Mouse (Mus musculus): ENCODE measurements around the gene Ogt. TPM values are rescaled to one million over a fixed set of nuclear protein-coding genes. Genes with fewer than 3 reads are reported as not detected.

Gene Ogt
- polyA plus RNA-seq, 1 experiment from 2014 or later, result 183 TPM

DNA sequence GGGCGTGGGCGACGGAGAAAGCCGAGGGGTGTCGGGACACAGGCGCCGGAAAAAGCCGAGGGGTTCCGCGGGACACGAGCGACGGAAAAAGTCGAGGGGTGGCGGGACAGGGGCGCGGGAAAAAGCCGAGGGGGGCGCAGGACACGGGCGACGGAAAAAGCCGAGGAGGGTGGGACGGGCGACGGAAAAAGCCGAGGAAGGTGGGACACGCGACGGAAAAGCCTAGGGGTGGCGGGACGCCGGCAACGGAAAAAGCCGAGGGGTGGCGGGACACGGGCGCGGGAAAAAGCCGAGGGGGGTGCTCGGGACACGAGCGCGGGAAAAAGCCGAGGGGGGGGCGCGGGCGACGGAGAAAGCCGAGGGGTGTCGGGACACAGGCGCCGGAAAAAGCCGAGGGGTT is 57.7 kb downstream of the Ogt start:
- 64% methylated on average over 45 of the region's 54 CpGs for WGBS
- H3K27me3 ChIP-seq (ENCODE audit: insufficient read depth, low read length), result no peaks in the 10 kb centered on the region

DNA sequence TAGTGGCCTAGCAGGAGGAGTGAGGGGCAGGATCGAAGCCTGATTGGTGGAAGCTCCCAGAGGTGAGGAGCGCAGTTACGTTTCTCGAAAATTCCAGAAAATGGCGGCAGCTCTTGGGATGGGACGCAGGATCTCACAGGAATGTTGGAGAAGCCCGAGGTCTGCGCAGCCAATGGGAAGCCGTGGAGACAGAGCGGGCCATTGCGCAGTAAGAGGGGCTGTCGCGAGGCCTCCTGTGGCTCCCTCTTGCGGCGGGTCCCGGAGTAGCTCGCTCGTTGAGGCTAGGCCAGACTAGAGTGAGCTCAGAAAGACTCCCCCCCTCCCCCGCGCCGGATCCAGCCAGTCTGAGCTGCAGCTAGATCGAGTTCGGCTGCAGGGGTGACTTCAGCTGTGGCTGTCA is 58.4 kb downstream of the Ogt start:
- ATAC-seq (ENCODE audit: insufficient read depth) (no peak), DNase-seq (no peak)
- Histone ChIP-seq H3K4me1 (ENCODE audit: insufficient read depth) (no peaks in the 10 kb centered on the region), H3K9ac (no peak overlapping the region), H3K27ac (ENCODE audit: low read depth) (no peak overlapping the region), H3K36me3 (ENCODE audit: insufficient read depth) (no peaks in the 10 kb centered on the region), H3K4me2 (no peak overlapping the region), H3K4me3 (ENCODE audit: low read depth, low read length) (no peak overlapping the region), H3K27me3 (ENCODE audit: insufficient read depth, low read length) (no peaks in the 10 kb centered on the region), H3K9me3 (ENCODE audit: low read depth, low read length) (peaks cover 18% of the 10 kb centered on the region; the same call in 1 of the 2 replicates)
- 52% methylated on average over 23 of the region's 23 CpGs for WGBS
- TF ChIP-seq CTCF (IDR thresholded peaks at IDR 0.05; ENCODE audit: low read depth), result no peak

More for the DNA sequence above, 57.7 kb downstream of the Ogt start:
- Histone ChIP-seq H3K9ac (no peak overlapping the region), H3K4me1 (ENCODE audit: insufficient read depth) (no peaks in the 10 kb centered on the region), H3K4me3 (ENCODE audit: low read depth, low read length) (no peak overlapping the region), H3K9me3 (ENCODE audit: low read depth, low read length) (peaks cover 18% of the 10 kb centered on the region; the same call in 1 of the 2 replicates), H3K36me3 (ENCODE audit: insufficient read depth) (no peaks in the 10 kb centered on the region), H3K4me2 (no peak overlapping the region), H3K27ac (ENCODE audit: low read depth) (no peak overlapping the region)
- DNase-seq (no peak), ATAC-seq (ENCODE audit: insufficient read depth) (no peak)
- no peak for TF ChIP-seq CTCF (IDR thresholded peaks at IDR 0.05; ENCODE audit: low read depth)

DNA sequence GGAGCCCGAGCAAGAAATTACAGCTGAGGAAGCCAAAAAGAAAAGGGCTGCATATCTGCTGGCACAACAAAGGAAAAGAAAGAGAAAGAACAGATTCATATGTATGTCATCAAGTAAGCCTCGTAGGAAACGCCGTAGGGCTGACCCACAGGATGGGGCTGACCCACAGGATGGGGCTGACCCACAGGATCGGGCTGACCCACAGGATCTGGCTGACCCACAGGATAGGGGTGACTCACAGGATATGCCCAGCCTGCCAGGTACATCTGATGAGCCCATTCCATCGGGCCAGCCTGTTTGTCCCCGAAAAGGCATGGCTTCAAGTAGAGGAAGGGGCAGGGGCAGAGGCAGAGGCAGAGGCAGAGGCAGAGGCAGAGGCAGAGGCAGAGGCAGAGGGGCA is 65.3 kb downstream of the Ogt start:
- Histone ChIP-seq H3K4me2 (no peak overlapping the region), H3K27me3 (ENCODE audit: insufficient read depth, low read length) (no peaks in the 10 kb centered on the region), H3K9ac (no peak overlapping the region), H3K4me1 (ENCODE audit: insufficient read depth) (no peaks in the 10 kb centered on the region), H3K4me3 (ENCODE audit: low read depth, low read length) (no peak overlapping the region), H3K9me3 (ENCODE audit: low read depth, low read length) (no peaks in the 10 kb centered on the region), H3K27ac (ENCODE audit: low read depth) (no peak overlapping the region), H3K36me3 (ENCODE audit: insufficient read depth) (no peaks in the 10 kb centered on the region)
- ATAC-seq (ENCODE audit: insufficient read depth) (no peak), DNase-seq (no peak)
- no peak for TF ChIP-seq CTCF (IDR thresholded peaks at IDR 0.05; ENCODE audit: low read depth)
- WGBS, result 68% methylated on average over 7 of the region's 7 CpGs

DNA sequence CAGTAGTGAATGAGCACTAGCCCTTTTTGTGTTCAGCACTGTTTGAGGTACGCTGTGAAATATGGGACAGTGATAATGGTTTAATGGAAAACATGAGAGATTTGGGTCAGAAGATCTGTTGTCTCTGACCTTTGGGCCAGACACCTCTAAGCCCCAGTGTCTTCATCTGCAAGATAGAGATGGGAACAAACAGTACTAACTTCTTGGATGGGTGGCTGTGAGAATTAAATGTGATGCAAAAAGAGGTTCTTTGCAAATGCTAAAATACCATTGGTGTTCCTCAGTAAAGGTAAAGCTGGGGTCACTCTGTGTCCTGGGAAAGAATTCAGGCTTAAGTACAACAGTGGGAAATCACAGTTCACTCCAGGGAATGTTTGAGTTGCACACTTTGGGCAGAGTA is 80.5 kb downstream of the Ogt start:
- TF ChIP-seq CTCF (IDR thresholded peaks at IDR 0.05; ENCODE audit: low read depth), result no peak
- Histone ChIP-seq H3K27ac (ENCODE audit: low read depth) (no peak overlapping the region), H3K4me3 (ENCODE audit: low read depth, low read length) (no peak overlapping the region), H3K4me2 (no peak overlapping the region), H3K36me3 (ENCODE audit: insufficient read depth) (no peaks in the 10 kb centered on the region), H3K4me1 (ENCODE audit: insufficient read depth) (no peaks in the 10 kb centered on the region), H3K9me3 (ENCODE audit: low read depth, low read length) (no peaks in the 10 kb centered on the region), H3K27me3 (ENCODE audit: insufficient read depth, low read length) (no peaks in the 10 kb centered on the region), H3K9ac (no peak overlapping the region)
- WGBS, result 60% methylated on average over 1 of the region's 1 CpGs
- DNase-seq (no peak), ATAC-seq (ENCODE audit: insufficient read depth) (no peak)

DNA sequence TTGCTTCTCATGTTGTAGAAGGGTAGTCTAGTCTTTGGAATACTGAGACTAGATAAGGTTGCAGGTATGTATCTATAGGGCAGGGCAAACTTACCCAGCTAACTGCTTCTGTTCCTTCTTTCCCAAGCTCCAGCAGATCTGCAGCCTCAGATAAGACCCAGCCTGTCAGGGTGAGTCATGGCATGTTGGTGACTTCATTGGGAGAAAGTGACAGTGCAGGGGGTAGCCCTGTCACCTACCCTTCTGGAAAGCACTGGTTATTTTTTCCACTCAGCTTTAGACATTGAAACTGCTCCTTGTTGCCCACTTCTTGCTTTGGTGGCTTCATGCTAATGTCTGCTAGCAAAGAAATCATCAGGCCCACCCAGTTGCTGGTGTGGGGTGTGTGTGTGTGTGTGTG is 90.2 kb downstream of the Ogt start:
- no peak for TF ChIP-seq CTCF (IDR thresholded peaks at IDR 0.05; ENCODE audit: low read depth)
- H3K4me2 ChIP-seq, result no peak overlapping the region
- no peaks in the 10 kb centered on the region for H3K36me3 ChIP-seq (ENCODE audit: insufficient read depth)
- no peak overlapping the region for H3K9ac ChIP-seq
- ATAC-seq (ENCODE audit: insufficient read depth) (no peak), DNase-seq (no peak)
- no peaks in the 10 kb centered on the region for H3K27me3 ChIP-seq (ENCODE audit: insufficient read depth, low read length)
- H3K9me3 ChIP-seq (ENCODE audit: low read depth, low read length), result no peaks in the 10 kb centered on the region
- no peak overlapping the region for H3K4me3 ChIP-seq (ENCODE audit: low read depth, low read length)
- no peaks in the 10 kb centered on the region for H3K4me1 ChIP-seq (ENCODE audit: insufficient read depth)
- no peak overlapping the region for H3K27ac ChIP-seq (ENCODE audit: low read depth)

GRCm38 (mm10) chrX:101732644-101733043 is 92.8 kb downstream of the Ogt start:
- Histone ChIP-seq H3K9me3 (ENCODE audit: low read depth, low read length) (no peaks in the 10 kb centered on the region), H3K4me2 (no peak overlapping the region), H3K4me1 (ENCODE audit: insufficient read depth) (no peaks in the 10 kb centered on the region), H3K27me3 (ENCODE audit: insufficient read depth, low read length) (no peaks in the 10 kb centered on the region), H3K36me3 (ENCODE audit: insufficient read depth) (no peaks in the 10 kb centered on the region), H3K27ac (ENCODE audit: low read depth) (no peak overlapping the region), H3K9ac (no peak overlapping the region), H3K4me3 (ENCODE audit: low read depth, low read length) (no peak overlapping the region)
- DNase-seq (no peak), ATAC-seq (ENCODE audit: insufficient read depth) (no peak)
- 53% methylated on average over 12 of the region's 12 CpGs for WGBS
- no peak for TF ChIP-seq CTCF (IDR thresholded peaks at IDR 0.05; ENCODE audit: low read depth)

DNA sequence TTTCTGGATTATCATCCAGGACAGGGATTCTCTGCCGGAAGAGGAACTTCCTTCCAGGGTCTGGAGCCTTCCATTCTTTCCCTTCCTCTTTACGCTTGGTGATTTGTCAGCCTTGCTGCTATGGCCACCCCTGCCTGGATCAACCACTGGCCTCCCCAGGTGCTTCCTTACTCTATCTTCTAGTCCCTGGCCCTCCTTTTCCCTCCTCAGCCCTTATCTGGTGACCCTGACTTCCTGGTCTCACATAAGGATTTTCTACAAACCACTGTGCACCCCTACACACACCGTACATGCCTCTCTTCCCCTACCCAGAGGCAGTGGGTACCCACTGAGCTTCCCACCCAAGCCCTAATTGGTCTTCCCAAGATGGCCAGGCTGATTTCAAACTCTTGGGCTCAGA is 93.4 kb downstream of the Ogt start:
- Histone ChIP-seq H3K36me3 (ENCODE audit: insufficient read depth) (no peaks in the 10 kb centered on the region), H3K4me3 (ENCODE audit: low read depth, low read length) (no peak overlapping the region), H3K4me2 (no peak overlapping the region), H3K9me3 (ENCODE audit: low read depth, low read length) (no peaks in the 10 kb centered on the region), H3K4me1 (ENCODE audit: insufficient read depth) (no peaks in the 10 kb centered on the region), H3K9ac (no peak overlapping the region), H3K27ac (ENCODE audit: low read depth) (no peak overlapping the region), H3K27me3 (ENCODE audit: insufficient read depth, low read length) (no peaks in the 10 kb centered on the region)
- 67% methylated on average over 3 of the region's 3 CpGs for WGBS
- no peak for TF ChIP-seq CTCF (IDR thresholded peaks at IDR 0.05; ENCODE audit: low read depth)
- DNase-seq (no peak), ATAC-seq (ENCODE audit: insufficient read depth) (no peak)

DNA sequence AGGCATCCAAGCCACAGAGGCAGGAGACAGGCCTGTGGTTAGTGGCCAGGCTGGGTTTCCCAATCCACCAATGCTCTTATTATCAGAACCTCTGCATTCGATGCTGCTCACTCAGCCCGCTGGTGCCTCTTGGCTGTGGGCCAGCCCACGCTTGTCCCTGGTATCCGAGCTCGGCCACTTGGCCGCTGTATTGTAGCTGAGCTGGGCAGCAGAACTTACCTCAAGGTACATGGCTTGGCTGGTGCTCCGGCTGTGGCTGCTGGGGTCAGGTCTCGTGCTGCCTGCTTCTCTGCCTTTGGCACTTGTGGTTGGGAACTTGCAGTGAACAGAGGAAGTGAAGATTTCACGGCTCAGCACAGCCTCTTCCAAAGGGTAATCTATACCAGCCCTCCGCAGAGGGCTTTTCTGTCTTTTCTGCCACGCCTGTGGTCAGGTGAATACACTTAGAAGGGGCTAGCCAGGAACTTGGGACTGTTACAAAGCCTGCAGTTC is 94.0 kb downstream of the Ogt start, which contains the start of gene Cxcr3:
Gene Cxcr3, minus strand, starts transcription at position 442 of the 492 bp plus-strand sequence.
- no peak for ATAC-seq (ENCODE audit: insufficient read depth)
- Histone ChIP-seq H3K27me3 (ENCODE audit: insufficient read depth, low read length) (no peaks in the 10 kb centered on the region), H3K4me1 (ENCODE audit: insufficient read depth) (no peaks in the 10 kb centered on the region), H3K27ac (ENCODE audit: low read depth) (no peak within 1 kb of the TSS), H3K9me3 (ENCODE audit: low read depth, low read length) (no peaks in the 10 kb centered on the region), H3K4me2 (no peak within 1 kb of the TSS), H3K9ac (no peak within 1 kb of the TSS), H3K36me3 (ENCODE audit: insufficient read depth) (no peaks in the 10 kb centered on the region), H3K4me3 (ENCODE audit: low read depth, low read length) (no peak within 1 kb of the TSS)
- peak; percentile 46 for DNase-seq
- no peak for TF ChIP-seq CTCF (IDR thresholded peaks at IDR 0.05; ENCODE audit: low read depth)
- 49% methylated on average over 11 of the region's 11 CpGs for WGBS

Other genes starting within 250 kb of the Ogt start
- gene Zmym3, start 219.2 kb upstream of the Ogt start, polyA plus RNA-seq (2014; fragmentation: Nextera tagmentation; extraction: Ambion mirVana), result 26.2 and 29.8 TPM in 2 replicates
- gene Nono, start 210.7 kb upstream of the Ogt start, polyA plus RNA-seq (2014; fragmentation: Nextera tagmentation; extraction: Ambion mirVana), result 452 and 463 TPM in 2 replicates
- gene Itgb1bp2, start 191.0 kb upstream of the Ogt start, polyA plus RNA-seq (2014; fragmentation: Nextera tagmentation; extraction: Ambion mirVana), result 1.6 and 3.9 TPM in 2 replicates
- gene Taf1, start 107.3 kb upstream of the Ogt start, polyA plus RNA-seq (2014; fragmentation: Nextera tagmentation; extraction: Ambion mirVana), result 16.9 and 22.5 TPM in 2 replicates
- gene Cxcr3, start 94.2 kb downstream of the Ogt start, polyA plus RNA-seq (2014; fragmentation: Nextera tagmentation; extraction: Ambion mirVana), result 0.45 and 0.46 TPM in 2 replicates
- not detected in 2 replicates for gene Gm4779, start 154.4 kb downstream of the Ogt start, polyA plus RNA-seq (2014; fragmentation: Nextera tagmentation; extraction: Ambion mirVana)
- gene 8030474K03Rik, start 154.6 kb downstream of the Ogt start, polyA plus RNA-seq (2014; fragmentation: Nextera tagmentation; extraction: Ambion mirVana), result not detected in 2 replicates
- 7.3 and 8.4 TPM in 2 replicates for gene Nhsl2, start 209.3 kb downstream of the Ogt start, polyA plus RNA-seq (2014; fragmentation: Nextera tagmentation; extraction: Ambion mirVana)